Mouse (Mus musculus) gastrocnemius, postnatal 36 days (tissue): Measurements from ENCODE around the gene Hprt. TPM values are rescaled to one million over a fixed set of nuclear protein-coding genes. Genes with fewer than 3 reads are reported as not detected.
A peak's percentile ranks its signal among the peaks of the same experiment; 100 is the strongest.
"Not testable (repeated sequence)": the region's sequence is repeated elsewhere in the genome, so short reads cannot be mapped to it uniquely, and the experiment has no call there.

Experiments used
- DNase-seq, 2 experiments: peaks; one replicate each; pipeline ENCODE4 v3.0.0; 2022
- intact Hi-C: fragments of 180-260 bp; cut with DNase I; formaldehyde crosslinking; loops from one replicate; pipeline ENCODE4 v1.15.1; 2025
- long read RNA-seq, 2 experiments: library from polyadenylated mRNA; stranded (forward); transcript quantifications; one replicate each; pipeline ENCODE4 v2.0.0; 2021
- total RNA-seq, 2 experiments: library from RNA; stranded (reverse); gene quantifications; 2 replicates each; pipeline ENCODE4 v1.2.3; 2021

Gene Hprt
- 10 to 100 TPM; 20.0 to 22.7 TPM for total RNA-seq
- long read RNA-seq, experiment 1, partial matches to known transcripts = 0 of 4 reads
- long read RNA-seq, experiment 1, other reads (novel, unspliced or antisense) = 1 of 4 reads
- long read RNA-seq, experiment 2, partial matches to known transcripts = 0 of 2 reads
- long read RNA-seq, experiment 2, other reads (novel, unspliced or antisense) = 2 of 2 reads

DNA sequence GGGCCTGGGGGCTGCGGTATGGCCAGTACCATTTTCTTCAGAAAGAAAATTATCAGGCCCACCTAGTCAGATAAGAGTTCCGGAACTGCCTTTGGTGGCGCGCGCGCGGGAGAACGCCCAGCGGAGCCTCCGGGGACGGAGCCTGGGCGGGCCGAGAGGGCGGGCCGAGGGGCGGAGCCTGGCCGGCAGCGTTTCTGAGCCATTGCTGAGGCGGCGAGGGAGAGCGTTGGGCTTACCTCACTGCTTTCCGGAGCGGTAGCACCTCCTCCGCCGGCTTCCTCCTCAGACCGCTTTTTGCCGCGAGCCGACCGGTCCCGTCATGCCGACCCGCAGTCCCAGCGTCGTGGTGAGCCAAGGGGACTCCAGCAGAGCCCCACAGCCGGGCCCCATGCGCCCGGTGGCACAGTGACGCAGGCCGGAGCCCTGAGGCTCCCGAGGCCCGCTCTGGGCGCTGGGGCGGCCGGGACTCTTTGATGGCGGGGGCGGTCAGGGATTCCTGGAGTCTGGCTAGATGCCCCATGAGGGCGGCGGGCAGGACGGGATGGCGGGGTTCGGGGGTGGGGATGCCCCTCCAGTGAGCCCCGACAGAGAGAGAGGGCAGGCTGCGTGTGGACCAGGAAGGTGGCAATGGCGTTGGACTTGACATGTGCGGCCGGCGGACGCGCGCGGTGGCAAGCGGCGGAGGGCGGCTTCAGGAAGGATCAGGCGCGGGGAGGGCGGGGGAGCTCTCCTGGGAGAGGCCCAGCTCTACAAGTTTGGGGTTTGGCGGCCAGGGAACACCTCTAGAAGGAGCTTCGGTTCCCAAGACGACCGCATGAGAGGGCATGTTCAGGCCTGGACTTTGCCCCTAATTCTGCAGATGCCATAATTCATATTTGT, at the start of gene Hprt:
TSS of gene Hprt (plus strand) at position 233 of the 879 bp plus-strand sequence.
- intact Hi-C loops = no loop called here
- DNase-seq = peak; percentile 72 to 79

DNA sequence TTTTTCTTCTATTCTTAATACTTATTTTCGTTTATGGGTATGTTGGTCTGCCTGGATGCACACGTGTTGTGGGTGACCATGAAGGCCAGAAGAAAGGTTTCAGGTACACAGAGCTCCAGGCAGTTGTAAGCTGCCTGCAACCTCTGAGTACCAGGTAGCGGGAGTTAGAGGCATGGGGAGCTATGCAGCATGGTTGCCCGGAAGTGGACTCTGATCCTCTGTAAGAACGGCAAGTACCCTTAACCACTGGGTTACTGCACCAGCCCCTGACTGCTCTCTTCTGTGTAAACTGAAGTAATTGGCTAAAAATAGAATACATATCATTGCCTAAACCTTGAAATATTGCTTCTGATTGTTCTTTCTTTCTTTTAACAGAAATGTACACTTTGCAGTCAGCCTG, 42.4 kb upstream of the Hprt start:
- intact Hi-C loops = no loop called here
- DNase-seq = no peak

DNA sequence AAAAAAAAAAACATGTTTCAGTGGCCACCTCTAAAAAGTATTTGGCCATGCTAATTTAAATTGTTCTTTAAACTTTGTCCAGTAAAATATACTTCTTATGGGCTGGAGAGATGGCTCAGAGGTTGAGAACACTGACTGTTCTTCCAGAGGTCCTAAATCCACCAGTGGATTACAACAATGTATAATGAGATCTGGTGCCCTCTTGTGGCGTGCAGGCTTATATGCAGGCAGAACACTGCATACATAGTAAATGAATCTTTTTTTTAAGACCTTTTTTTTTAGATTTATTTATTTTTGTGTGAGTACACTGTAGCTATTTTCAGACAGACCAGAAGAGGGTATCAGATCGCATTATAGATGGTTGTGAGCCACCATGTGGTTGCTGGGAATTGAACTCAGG, 38.2 kb upstream of the Hprt start:
- DNase-seq = no peak
- intact Hi-C loops = no loop called here

DNA sequence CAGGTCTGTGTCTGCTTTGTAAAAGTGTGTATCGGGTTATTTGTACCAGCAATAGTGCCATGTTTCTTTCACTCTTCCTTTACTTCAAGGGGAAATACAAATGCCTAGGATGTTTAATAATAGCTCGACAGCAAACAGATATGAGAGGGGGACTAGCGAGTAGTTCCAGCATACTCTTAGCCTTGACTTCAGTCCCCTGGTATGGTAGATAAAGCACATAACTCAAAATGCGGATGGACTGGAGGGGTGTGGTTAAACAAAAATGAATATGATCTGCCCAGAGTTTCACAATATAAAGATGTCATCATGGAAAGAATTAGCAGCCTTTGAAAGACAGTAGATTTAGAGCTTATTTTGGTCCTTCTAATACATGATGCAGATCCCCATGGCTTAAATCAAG, 31.0 kb upstream of the Hprt start:
- DNase-seq = no peak
- intact Hi-C loops = no loop called here

DNA sequence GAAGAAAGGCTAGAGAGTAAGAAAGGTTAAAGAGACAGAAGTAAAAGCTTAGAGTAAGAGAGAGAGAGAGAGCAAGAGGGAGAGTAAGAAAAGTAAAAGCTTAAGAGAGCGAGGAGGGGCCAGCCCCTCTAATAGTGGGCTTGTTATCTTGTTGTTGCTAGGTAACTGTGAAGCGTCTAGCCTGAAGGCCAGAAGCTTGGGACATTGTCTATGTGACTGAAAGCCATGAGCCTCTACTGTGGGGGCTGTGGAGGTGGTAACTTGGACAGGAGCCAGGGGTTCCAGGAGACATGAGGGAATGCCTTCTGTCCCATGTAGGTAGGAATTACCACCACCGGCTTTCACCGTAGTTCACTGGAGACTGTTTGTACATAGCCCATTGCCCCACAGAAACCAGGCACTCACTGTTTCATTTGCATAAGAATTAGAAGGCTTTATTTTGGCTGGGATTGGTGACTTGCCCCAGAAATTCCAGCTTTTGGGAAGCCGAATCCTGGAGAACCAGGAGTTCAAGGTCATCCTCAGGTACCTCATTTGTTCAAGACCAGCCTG, 26.3 kb upstream of the Hprt start:
- intact Hi-C loops = no loop called here
- DNase-seq = no peak

DNA sequence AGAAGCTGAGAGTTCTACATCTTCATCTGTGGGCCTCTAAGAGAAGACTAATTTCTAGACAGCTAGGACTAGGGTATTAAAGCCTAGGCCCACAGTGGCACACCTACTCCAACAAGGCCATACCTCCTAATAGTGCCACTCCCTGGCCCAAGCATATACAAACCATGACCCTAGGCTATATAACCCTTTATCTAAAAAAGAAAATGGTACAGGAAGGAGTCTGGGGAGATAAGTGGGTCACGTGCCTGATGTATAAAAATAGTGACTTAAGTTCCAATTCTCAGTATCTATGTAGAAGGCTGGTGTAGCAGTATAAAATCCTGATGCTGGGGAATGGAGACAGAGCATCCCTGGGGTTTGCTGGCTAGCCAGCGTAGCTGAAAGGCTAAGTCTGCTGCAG, 22.8 kb upstream of the Hprt start:
- DNase-seq = no peak
- intact Hi-C loops = no loop called here

DNA sequence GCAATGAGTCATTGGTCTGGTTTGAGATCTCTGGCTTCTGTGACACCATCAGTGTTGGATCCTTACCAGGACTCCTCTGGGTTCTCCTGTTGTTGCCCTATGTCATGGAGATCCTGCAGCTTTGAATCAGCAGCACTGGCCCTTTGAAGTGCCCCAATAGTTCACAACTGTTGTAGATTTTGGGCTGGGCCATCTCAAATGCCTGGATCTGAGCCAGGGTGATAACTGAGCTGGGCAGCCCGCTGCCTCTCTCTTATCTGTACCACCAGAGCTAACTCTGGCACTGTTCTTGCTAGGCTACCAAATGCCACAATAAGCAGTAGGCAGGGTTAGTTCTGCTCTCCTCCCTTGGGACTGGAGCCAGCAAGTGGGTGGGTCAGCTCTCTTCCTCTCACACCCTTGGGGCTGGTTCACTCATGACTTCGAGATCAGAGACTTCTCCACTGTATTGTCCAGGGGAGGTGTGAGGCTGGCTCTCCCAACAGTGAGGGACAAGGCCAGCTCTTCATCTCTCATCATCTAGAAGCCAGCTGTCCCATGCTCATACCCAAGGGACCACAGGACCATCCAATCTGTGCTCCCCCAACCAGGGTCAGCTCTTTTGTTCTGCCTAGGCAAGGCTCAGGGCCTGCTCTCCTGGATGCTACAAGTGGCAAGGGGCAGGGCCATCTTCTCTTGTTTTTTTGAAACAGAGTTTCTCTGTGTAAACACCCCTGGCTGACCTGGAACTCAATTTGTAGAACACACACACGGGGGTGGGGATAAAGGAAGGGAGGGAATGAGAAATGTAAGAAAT, 16.5 kb upstream of the Hprt start:
- DNase-seq = no peak
- intact Hi-C loops = no loop called here

DNA sequence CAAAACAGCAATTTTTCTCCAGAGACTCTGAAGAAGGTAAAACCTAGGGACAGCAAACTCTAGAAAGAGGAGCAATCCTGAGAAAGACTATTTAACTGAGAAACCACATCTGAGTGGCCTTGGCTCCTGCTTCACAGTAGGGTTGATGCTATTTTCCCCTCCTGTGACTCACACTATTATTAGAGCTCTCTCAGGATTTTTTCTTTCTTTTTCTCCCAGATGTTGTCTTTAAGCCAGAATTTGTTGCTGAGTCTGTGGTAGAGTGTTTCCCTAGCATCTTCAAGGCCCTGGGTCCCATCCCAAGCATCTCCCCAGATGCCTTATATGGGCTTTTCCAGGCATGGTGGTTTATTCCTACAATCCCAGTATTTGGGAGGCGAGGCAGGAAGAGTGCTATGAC, 15.8 kb upstream of the Hprt start:
- intact Hi-C loops = no loop called here
- no peak for DNase-seq

DNA sequence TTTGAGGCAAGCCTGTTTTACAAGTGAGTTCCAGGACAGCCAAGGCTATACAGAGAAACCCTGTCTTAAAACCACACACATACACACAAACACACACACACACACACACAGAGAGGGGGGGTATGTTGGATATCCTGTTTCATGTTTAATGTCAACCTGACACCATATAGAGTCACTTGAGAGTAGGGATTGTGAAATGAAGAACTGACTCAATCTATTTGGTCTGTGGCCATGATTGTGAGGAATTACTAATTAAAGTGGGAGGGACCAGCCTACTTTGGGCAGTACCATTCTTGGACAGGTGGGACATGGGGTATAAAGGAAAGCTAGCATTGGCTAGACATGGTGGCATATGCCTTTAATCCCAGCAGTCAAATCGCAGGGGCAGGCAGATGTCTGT, 15.3 kb upstream of the Hprt start:
- no peak for DNase-seq
- intact Hi-C loops = no loop called here

DNA sequence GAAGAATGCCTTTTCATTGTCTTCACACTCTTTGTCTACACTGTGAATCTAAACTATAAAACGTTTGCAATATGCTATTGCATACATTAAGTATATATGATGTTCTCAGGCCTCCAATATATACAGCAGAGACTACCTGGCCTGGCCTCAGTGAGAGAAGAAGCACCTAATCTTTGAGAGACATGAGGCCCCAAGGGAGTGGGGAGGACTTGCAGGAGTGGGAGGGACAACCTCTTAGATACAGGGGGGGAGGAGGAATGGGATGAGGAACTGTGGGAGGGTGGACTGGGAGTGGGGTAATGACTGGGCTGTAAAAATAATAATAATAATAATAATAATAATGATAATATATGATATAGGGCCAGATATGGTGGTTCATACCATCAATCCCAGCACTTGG, 9.4 kb upstream of the Hprt start:
- no peak for DNase-seq
- intact Hi-C loops = no loop called here

DNA sequence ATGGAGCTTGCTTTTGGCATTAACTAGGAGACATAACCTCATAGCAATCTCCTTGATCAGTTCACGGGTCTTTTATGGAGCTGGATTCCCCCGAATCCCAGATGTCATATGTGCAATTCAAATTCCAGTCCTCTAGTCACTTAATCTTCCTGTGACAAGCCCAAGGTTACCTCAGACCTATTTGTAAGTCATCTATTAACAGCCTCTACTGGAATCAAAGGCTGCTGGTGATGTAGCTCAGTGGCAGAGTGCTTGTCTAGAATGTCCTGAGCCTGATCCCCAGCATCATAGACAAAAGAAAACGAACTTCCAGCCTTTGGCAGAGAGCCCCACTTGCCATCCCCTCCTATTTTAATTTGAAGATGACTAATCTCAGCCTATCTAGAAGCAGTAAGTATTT, 6.6 kb upstream of the Hprt start:
- no peak for DNase-seq
- intact Hi-C loops = no loop called here

DNA sequence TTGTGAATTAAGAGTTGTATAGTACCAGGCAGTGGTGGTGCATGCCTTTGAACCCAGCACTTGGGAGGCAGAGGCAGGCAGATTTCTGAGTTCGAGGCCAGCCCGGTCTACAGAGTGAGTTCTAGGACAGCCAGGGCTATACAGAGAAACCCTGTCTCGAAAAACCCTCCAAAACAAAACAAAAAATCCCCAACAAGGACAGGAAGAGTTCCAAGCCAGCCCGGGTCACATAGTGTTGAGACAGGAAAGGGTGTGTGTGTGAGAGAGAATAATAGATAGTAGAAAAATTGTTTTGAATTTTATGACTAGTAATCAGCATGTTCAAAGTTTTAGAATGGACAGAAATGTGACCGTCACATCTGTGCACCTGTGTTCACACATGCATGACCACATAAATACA, 6.8 kb downstream of the Hprt start:
- intact Hi-C loops, DNase-seq: not testable (repeated sequence)

DNA sequence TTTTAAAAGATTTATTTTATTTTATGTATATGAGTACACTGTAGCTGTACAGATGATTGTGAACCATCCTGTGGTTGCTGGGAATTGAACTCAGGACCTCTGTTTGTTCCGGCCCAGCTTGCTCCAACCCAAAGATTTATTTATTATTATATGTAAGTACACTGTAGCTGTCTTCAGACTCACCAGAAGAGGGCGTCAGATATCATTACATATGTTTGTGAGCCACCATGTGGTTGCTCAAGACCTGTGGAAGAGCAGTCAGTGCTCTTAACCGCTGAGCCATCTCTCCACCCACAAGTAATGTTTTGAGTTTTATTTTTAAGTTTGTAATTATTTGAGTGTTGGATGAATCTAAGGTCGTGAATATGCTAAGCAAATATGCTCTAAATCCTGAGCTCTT, 16.9 kb downstream of the Hprt start:
- not testable (repeated sequence) for DNase-seq
- intact Hi-C loops = loop anchor here (10.0 kb wide), 1 partner anchor 350 kb away; no protein-coding TSS in a partner anchor

DNA sequence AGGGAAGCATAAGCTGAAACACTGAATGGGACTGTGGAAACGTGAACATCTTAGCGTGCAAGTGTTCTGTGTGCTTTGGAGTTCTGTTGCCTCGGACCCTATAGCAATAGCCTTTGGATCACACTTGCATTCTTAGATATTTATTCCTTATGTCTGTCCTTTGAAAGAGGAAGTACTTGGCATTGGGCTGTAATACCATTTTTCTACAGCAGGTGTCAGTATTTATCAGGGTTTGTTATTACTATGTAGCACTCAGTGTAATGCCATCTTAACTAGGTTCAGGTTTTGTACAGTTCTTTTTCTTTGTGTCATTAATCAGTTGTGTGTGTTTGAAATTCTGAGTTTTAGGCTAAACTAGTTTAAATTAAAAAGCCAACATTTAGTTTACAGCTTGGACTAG, 18.1 kb downstream of the Hprt start:
- intact Hi-C loops = loop anchor here (10.0 kb wide), 1 partner anchor 349 kb away; no protein-coding TSS in a partner anchor
- DNase-seq = no peak

DNA sequence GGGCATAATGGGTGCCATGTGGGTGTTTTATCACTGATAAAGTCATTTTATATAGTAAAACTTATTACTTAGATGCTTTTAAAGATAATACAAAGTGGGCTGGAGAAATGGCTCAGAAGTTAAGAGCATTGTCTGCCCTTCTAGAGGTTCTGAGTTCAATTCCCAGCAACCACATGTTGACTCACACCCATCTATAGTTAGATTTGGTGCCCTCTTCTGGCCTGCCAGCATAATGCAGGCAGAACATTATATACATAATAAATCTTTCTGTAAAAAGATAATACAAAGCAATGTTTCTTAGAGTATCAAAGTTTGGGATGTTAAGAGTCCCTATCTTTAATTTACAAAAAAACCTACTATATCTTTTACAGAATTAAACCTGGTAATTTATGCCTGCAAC, 27.6 kb downstream of the Hprt start:
- intact Hi-C loops = no loop called here
- no peak for DNase-seq

DNA sequence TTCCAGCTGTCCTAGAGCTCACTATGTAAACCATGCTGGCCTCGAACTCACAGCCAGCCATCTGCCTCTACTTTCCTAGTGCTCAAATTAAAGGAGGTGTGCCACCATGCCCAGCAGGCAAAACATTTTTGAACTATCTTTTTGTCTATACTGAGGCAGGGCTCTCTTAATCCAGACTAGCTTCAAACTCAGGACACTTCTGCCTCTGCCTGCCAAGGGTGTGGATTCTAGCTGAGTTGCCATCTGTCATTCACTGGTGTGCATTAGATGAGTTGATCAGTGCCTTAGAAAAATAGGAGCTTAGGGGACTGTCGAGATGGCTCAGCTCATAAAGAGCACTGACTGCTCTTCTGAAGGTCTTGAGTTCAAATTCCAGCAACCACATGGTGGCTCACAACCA, 35.1 kb downstream of the Hprt start:
- DNase-seq = no peak
- intact Hi-C loops = loop anchor here (5.0 kb wide), 1 partner anchor 229 kb away; no protein-coding TSS in a partner anchor

DNA sequence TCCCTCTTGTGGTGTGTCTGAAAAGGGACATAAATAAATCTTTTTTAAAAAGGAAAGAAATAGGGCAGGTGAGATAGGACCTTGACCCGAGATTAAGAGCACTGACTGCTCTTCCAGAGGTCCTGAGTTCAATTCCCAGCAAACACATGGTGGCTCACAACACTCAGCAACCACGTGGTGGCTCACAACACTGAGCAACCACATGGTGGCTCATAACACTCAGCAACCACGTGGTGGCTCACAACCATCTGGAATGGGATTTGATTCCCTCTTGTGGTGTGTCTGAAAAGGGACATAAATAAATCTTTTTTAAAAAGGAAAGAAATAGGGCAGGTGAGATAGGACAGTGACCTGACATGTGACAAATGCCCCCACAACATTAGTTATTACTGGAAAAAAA, 36.3 kb downstream of the Hprt start:
- intact Hi-C loops = loop anchor here (5.0 kb wide), 1 partner anchor 228 kb away; no protein-coding TSS in a partner anchor
- not testable (repeated sequence) for DNase-seq

DNA sequence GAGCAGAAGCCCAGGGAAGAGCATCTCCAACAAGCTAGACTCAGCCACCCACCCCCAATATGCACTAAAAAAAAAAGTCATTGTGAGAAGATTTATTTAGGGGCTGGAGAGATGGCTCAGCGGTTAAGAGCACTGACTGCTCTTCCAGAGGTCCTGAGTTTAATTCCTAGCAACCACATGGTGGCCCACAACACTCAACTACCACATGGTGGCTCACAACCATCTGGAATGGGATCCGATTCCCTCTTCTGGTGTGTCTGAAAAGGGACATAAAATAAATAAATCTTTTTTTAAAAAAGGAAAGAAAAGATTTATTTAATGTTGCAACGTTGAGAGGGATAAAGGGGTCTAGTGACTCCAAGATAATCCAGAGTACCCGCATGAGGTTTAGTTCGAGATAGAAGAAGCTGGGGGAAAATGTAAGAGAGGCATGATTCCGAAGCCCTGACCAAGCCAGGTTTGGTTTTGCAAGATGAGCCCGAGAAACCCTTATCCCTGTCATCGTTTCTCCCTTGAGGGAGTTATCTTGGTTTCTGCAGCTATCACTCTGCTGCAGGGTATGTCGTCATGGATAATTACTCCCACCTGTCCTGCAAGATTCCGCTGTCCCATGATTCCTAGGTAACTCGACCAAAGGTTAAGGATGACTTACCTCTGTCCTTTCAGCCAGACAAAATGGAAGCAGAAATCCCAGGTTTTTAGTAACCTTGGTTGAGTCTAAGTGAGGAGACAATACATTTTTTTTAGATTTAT, 37.7 kb downstream of the Hprt start:
- intact Hi-C loops = no loop called here
- DNase-seq = no peak

DNA sequence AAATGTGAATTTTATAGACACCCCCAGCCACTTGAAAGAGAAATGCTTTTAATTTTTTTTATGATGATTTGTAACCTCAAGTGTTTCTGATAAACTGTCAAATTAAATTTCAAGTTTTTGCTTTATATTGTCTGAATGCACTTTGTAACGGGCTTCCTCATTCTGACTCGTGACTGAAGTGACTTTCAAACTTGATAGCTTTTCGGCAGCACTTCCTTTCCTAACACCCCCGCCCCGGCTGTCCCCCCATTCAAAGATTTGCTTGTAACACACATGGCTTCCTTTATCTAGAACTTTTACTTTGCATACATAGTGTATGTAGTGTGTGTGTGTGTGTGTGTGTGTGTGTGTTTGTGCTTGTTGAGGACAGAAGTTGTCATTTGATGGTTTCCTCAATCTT, 41.6 kb downstream of the Hprt start:
- intact Hi-C loops = no loop called here
- DNase-seq = no peak

DNA sequence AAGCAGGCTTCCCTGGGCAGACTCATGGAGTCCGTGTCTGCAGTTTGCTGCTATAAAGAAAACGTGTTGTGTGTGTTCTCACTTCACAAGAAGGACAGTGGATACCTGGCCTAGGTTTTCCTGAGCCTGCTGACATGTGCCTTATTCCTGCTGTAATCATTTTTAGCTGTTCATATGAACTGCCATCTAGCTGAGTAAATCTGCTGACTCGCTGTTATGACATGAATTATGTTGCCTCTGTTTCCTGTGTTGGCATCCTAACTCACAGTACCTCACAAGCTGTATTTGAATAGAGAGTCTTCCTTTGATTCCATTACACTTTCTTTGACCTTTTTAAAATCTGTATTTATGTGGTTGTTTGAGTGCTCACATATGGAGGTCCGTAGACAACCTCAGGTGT, 50.3 kb downstream of the Hprt start:
- no peak for DNase-seq
- intact Hi-C loops = no loop called here
